Mouse (Mus musculus) neural tube, embryonic 13.5 days (tissue): ENCODE measurements at regions not wholly inside any gene's neighbourhood (a gene's known extent, or its start where the extent isn't known, plus 50 kb on each side); places are given as distances from the start of the nearest gene placed in this dataset.

Experiments
- ATAC-seq: fragments of 200-750 bp; cut with Nextera tagmentation; 2 replicates; pipeline ENCODE4 v1.8.0; 2017; ENCODE audit warnings: low read depth, mild to moderate bottlenecking, moderate TSS enrichment, moderate library complexity
- H3K27ac ChIP-seq: fragments of 300-500 bp; sonication (generic); replicated peaks from 2 replicates; pipeline ENCODE4 v1.5.1; 2015; ENCODE audit warnings: moderate library complexity, mild to moderate bottlenecking, inconsistent platforms
- H3K27me3 ChIP-seq: fragments of 300-500 bp; sonication (generic); 2 replicates; pipeline ENCODE4 v1.6.1; 2015; ENCODE audit warnings: mild to moderate bottlenecking, inconsistent platforms
- H3K36me3 ChIP-seq: fragments of 300-500 bp; sonication (generic); 2 replicates; pipeline ENCODE4 v1.6.1; 2015; ENCODE audit warnings: mild to moderate bottlenecking, inconsistent platforms
- H3K4me1 ChIP-seq: fragments of 300-500 bp; sonication (generic); replicated peaks from 2 replicates; pipeline ENCODE4 v1.6.1; 2015; ENCODE audit warnings: inconsistent platforms
- H3K4me2 ChIP-seq: fragments of 300-500 bp; sonication (generic); 2 replicates; pipeline ENCODE4 v1.6.1; 2015; ENCODE audit warnings: inconsistent platforms, mild to moderate bottlenecking, moderate library complexity
- H3K4me3 ChIP-seq: fragments of 300-500 bp; sonication (generic); 2 replicates; pipeline ENCODE4 v1.5.1; 2015; ENCODE audit warnings: mild to moderate bottlenecking, inconsistent platforms
- H3K9ac ChIP-seq: fragments of 300-500 bp; sonication (generic); 2 replicates; pipeline ENCODE4 v1.6.1; 2015; ENCODE audit warnings: moderate library complexity, mild to moderate bottlenecking, inconsistent platforms
- H3K9me3 ChIP-seq: fragments of 300-500 bp; sonication (generic); 2 replicates; pipeline ENCODE4 v1.6.1; 2016; ENCODE audit warnings: inconsistent platforms
- WGBS: fragments of 180-500 bp; shearing (Covaris S2); methylation state at CpG from one replicate; pipeline ENCODE4 v1.1.7; 2015; 5-methylcytosine and 5-hydroxymethylcytosine counted together

DNA sequence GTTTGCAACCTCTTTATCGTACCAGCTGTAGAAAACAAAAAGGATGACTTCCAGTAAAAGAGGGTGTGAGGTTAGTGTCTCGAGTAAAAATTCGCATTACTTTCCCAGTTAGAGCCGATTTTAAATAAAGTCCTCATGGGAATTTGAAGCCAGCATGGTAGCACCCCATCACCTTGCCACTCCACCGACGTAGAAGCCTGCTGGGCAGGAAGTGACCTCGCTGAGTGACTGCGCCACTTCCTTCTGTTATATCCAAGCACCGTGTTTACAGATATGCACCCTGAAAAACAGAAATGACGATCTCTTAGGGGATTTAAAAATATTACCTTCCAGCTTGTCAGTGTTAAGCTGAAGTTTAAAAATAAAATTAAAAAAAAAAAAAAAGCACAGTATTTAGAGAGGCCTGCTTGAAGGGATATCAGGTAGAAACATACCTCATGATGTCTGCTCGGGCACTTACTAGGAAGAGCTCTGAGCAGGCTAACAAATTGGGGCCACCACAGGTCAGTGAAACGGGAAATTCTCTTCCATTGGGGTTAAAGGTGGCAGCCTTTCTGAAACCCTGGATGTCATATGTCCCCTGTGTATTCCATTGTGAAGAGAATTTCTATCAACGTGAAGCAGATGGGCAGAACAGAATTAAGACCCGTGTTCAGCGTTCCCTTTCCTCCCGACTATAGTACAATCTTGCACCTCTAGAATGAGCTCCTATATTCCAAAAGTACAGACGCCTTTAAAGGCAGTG is 2468.9 kb upstream of the 5930422O12Rik start:
- 49% methylated on average over 17 of the region's 17 CpGs for WGBS
- no peak for ATAC-seq
- no peak overlapping the region for H3K9ac ChIP-seq

DNA sequence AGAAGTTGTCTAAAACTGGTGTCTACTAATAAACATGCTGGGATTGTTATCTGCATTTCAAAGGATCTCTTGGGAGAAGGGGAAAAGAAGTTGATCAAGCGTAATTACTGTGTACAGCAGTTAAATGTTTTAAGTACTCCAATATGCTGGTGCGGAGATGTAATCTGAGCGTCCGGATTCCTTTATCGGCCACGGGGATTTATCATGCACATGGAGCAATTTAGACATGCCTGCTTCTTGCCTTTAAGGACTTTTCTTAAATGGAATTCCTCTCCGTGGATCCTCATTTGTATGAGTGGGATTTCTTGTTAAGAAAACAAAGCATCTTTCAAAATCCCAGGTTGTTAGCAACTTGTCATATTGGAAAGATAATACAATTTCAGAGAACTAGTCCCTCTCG is 2468.0 kb upstream of the 5930422O12Rik start:
- no peaks in the 10 kb centered on the region for H3K9me3 ChIP-seq
- no peak overlapping the region for H3K4me2 ChIP-seq
- H3K4me3 ChIP-seq = no peak overlapping the region
- H3K36me3 ChIP-seq = no peaks in the 10 kb centered on the region
- H3K9ac ChIP-seq = no peak overlapping the region
- ATAC-seq = no peak
- 61% methylated on average over 8 of the region's 8 CpGs for WGBS
- peaks cover 7% of the 10 kb centered on the region for H3K4me1 ChIP-seq
- H3K27me3 ChIP-seq = no peaks in the 10 kb centered on the region
- no peak overlapping the region for H3K27ac ChIP-seq

More for the DNA sequence above, 2468.9 kb upstream of the 5930422O12Rik start:
- no peaks in the 10 kb centered on the region for H3K9me3 ChIP-seq
- no peaks in the 10 kb centered on the region for H3K27me3 ChIP-seq
- H3K4me1 ChIP-seq = peaks cover 7% of the 10 kb centered on the region
- H3K4me2 ChIP-seq = peak overlapping the region; percentile 53
- peak overlapping the region; percentile 18; the same call in 1 of the 2 replicates for H3K4me3 ChIP-seq
- no peaks in the 10 kb centered on the region for H3K36me3 ChIP-seq
- H3K27ac ChIP-seq = no peak overlapping the region

GRCm38 (mm10) chr8:30962207-30962606 is 2466.3 kb upstream of the 5930422O12Rik start:
- no peaks in the 10 kb centered on the region for H3K36me3 ChIP-seq
- 82% methylated on average over 3 of the region's 3 CpGs for WGBS
- ATAC-seq = no peak
- peaks cover 7% of the 10 kb centered on the region for H3K4me1 ChIP-seq
- H3K27ac ChIP-seq = no peak overlapping the region
- no peak overlapping the region for H3K9ac ChIP-seq
- no peaks in the 10 kb centered on the region for H3K9me3 ChIP-seq
- no peak overlapping the region for H3K4me3 ChIP-seq
- no peak overlapping the region for H3K4me2 ChIP-seq
- H3K27me3 ChIP-seq = no peaks in the 10 kb centered on the region

GRCm38 (mm10) chr8:30982814-30983213 is 2445.7 kb upstream of the 5930422O12Rik start:
- no peak for ATAC-seq
- Histone ChIP-seq H3K9me3 (no peaks in the 10 kb centered on the region), H3K4me1 (no peaks in the 10 kb centered on the region), H3K36me3 (no peaks in the 10 kb centered on the region), H3K27ac (no peak overlapping the region), H3K27me3 (no peaks in the 10 kb centered on the region), H3K4me2 (no peak overlapping the region), H3K9ac (no peak overlapping the region), H3K4me3 (no peak overlapping the region)
- 69% methylated on average over 2 of the region's 2 CpGs for WGBS

DNA sequence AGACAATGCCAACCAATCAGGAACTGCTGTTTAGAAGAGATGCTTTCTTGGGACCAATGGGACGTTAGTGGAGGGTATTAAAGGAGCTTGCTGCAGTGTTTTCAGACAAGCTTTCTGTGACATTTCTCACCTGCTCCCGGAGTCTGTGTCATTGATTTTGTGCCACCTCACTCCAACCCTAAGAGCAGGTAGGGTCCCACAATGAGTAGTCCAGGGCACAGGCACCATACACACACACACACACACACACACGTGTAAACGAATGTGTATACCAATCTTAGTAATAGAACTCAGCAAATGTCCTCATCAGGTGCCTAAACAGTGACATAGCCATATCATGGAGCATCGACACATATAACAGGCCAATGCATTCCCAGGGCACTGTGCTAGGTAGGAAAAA is 2440.5 kb upstream of the 5930422O12Rik start:
- no peak for ATAC-seq
- H3K27ac ChIP-seq = no peak overlapping the region
- no peak overlapping the region for H3K4me2 ChIP-seq
- WGBS = 78% methylated on average over 5 of the region's 5 CpGs
- H3K27me3 ChIP-seq = no peaks in the 10 kb centered on the region
- no peak overlapping the region for H3K4me3 ChIP-seq
- no peak overlapping the region for H3K9ac ChIP-seq
- no peaks in the 10 kb centered on the region for H3K36me3 ChIP-seq
- no peaks in the 10 kb centered on the region for H3K9me3 ChIP-seq
- H3K4me1 ChIP-seq = no peaks in the 10 kb centered on the region

DNA sequence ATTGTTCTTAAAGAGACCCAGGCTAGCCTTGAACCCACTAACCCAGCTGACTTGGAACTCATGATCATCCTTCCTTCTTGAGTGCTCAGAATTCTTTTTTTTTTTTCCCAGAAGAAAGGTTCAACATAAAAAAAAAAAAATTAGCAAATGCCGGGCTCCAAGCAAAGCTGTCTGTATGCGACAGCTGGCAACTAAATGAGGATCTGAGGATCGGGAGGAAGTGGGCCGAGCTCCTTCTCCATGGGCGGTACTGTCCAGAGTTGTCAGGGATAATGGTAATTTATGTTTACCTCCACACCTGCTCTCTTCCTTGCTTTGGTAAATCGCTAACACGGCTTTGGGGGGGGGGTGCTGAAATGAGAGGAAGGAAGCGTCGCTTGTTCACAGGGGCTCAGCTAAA is 2429.9 kb upstream of the 5930422O12Rik start:
- Histone ChIP-seq H3K36me3 (no peaks in the 10 kb centered on the region), H3K27ac (no peak overlapping the region), H3K27me3 (no peaks in the 10 kb centered on the region), H3K9ac (no peak overlapping the region), H3K4me3 (no peak overlapping the region), H3K4me2 (no peak overlapping the region), H3K9me3 (no peaks in the 10 kb centered on the region), H3K4me1 (0 out of 2 replicates have a peak, but pooled peaks cover 5% of the 10 kb centered on the region)
- WGBS = 45% methylated on average over 9 of the region's 9 CpGs
- ATAC-seq = no peak

GRCm38 (mm10) chr8:31000120-31000519 is 2428.4 kb upstream of the 5930422O12Rik start:
- no peak overlapping the region for H3K4me3 ChIP-seq
- no peaks in the 10 kb centered on the region for H3K27me3 ChIP-seq
- no peak overlapping the region for H3K4me2 ChIP-seq
- H3K4me1 ChIP-seq = 0 out of 2 replicates have a peak, but pooled peaks cover 5% of the 10 kb centered on the region
- H3K9me3 ChIP-seq = no peaks in the 10 kb centered on the region
- no peaks in the 10 kb centered on the region for H3K36me3 ChIP-seq
- no peak overlapping the region for H3K27ac ChIP-seq
- no peak for ATAC-seq
- H3K9ac ChIP-seq = no peak overlapping the region
- WGBS = 89% methylated on average over 6 of the region's 6 CpGs

DNA sequence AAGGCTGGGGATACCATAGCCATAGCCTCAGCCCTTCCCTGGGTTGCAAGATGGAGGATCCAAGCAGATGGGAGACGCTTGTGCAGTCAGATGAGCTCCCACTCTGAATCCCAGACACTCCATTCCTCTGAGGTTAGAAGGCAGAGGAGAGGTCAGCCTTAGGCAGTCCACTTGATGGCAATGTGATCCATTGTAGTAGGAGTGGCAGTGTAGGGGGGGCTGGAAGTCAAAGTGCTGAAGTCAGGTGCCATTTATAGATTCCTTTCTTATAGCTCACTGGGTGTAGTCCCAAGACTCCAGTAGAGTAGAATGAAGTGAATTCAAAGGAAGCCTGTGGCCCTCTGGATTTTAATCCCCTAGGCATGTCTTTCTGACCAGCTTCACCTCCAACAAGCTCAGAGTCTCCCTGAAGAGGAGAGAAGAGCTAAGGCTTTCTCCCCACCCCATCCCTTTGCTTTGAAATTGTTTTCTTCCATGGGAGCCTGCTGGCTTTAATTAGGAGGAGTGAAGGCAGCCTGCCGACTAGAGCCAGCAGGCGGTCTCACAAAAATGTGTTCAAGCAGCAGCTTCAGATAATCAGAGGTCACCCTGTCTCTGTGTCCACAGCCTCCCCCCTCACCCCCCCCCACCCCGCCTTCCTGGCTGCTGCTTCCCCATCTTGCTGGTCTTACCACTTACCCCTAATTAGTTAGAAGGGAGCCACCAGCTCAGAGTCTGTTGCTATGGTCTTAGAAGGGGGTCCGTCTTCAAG is 2426.4 kb upstream of the 5930422O12Rik start:
- no peaks in the 10 kb centered on the region for H3K36me3 ChIP-seq
- no peak overlapping the region for H3K9ac ChIP-seq
- no peaks in the 10 kb centered on the region for H3K9me3 ChIP-seq
- no peak for ATAC-seq
- H3K4me1 ChIP-seq = 0 out of 2 replicates have a peak, but pooled peaks cover 5% of the 10 kb centered on the region
- H3K27me3 ChIP-seq = no peaks in the 10 kb centered on the region
- 45% methylated on average over 5 of the region's 5 CpGs for WGBS
- H3K4me3 ChIP-seq = no peak overlapping the region
- H3K4me2 ChIP-seq = no peak overlapping the region
- no peak overlapping the region for H3K27ac ChIP-seq

DNA sequence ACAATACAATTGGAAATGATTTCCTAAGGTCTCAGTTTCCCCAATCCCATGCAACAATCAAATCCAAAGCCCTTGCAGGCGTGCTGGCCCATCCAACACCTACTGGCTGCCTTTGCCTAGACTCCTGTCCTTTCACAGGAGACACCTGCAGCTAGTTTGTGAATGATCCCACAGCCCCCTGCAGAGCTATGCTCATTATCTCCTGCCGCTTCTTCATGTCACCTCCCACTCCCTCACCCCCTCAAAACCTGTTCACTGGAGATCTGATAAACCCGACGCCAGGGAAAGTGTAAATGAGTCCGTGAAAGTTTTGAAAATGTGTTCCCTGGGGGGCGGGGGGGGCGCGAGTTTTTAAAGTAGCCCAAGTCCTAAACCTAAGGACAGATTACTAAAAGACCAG is 2420.2 kb upstream of the 5930422O12Rik start:
- no peak for ATAC-seq

GRCm38 (mm10) chr8:31012068-31012467 is 2416.4 kb upstream of the 5930422O12Rik start:
- Histone ChIP-seq H3K4me2 (0 out of 2 replicates have a peak overlapping the region, but pooled peaks have one; percentile 5), H3K36me3 (no peaks in the 10 kb centered on the region), H3K4me3 (no peak overlapping the region), H3K9ac (no peak overlapping the region), H3K9me3 (no peaks in the 10 kb centered on the region), H3K27ac (no peak overlapping the region), H3K4me1 (no peaks in the 10 kb centered on the region), H3K27me3 (no peaks in the 10 kb centered on the region)
- 0 out of 2 replicates have a peak, but pooled peaks have one; percentile 27 for ATAC-seq
- WGBS = 56% methylated on average over 11 of the region's 11 CpGs

More for the DNA sequence above, 2420.2 kb upstream of the 5930422O12Rik start:
- Histone ChIP-seq H3K4me2 (no peak overlapping the region), H3K27me3 (no peaks in the 10 kb centered on the region), H3K9ac (no peak overlapping the region), H3K4me1 (no peaks in the 10 kb centered on the region), H3K27ac (no peak overlapping the region), H3K4me3 (no peak overlapping the region), H3K9me3 (no peaks in the 10 kb centered on the region), H3K36me3 (no peaks in the 10 kb centered on the region)
- 68% methylated on average over 8 of the region's 8 CpGs for WGBS

DNA sequence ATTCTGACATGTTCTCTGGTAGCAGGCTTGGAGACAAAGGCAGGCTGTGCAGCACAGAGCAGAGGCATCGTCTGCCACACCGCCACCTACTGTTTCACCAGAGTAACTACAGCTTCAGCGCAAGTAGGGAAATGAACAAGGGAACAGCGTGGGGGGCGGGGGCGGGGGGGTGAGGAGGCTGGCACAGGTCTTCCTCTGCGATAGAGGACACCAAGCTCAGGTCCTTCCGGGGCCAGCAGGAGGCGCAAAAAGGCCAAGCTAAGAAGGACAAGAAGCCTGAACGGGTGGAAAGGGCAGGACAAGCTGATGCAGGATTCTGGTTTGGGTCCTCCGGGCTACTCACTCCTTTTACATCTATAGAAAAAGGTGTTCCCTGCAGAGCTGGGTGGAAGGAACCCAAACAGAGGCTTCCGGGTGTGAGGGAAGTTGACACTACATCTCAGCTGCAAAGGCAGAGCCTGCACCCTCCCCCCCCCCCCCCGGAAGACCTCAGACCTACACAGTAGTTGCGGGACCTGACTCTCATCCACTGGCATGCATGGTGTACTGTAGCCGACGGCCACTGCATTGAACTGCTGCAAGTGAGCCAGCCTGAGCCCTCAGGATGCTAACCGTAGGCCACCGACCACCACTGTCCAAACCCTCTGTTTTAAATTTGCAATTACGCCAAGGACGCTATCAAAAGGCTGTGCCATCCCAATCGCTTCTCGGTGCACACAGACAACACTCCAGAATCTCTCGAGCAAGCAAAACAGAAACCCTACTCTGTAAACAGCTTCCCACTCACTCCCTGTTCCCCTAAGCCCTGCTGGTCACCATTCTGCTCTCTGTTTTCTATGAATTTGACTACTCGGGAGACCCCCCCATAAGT is 2396.6 kb upstream of the 5930422O12Rik start:
- ATAC-seq = peak; percentile 93
- whole genome bisulfite sequencing = 3% methylated on average over 24 of the region's 24 CpGs
- no peaks in the 10 kb centered on the region for H3K36me3 ChIP-seq
- peak overlapping the region; percentile 66 for H3K9ac ChIP-seq
- H3K9me3 ChIP-seq = no peaks in the 10 kb centered on the region
- peak overlapping the region; percentile 36 for H3K4me3 ChIP-seq
- H3K4me1 ChIP-seq = peaks cover 14% of the 10 kb centered on the region; the same call in 1 of the 2 replicates
- no peaks in the 10 kb centered on the region for H3K27me3 ChIP-seq
- H3K4me2 ChIP-seq = peak overlapping the region; percentile 60
- H3K27ac ChIP-seq = peak overlapping the region; percentile 75
